Mouse (Mus musculus) megakaryocyte-erythroid progenitor cell, adult 5-6 weeks (primary cell): ENCODE measurements around the gene Znhit2. TPM values are rescaled to one million over a fixed set of nuclear protein-coding genes. Genes with fewer than 3 reads are reported as not detected.

Experiments
- ATAC-seq: replicated peaks from 2 replicates; pipeline ENCODE4 v1.8.0; 2016; ENCODE audit warnings: mild to moderate bottlenecking, inconsistent platforms; ENCODE audit not compliant: severe bottlenecking, poor library complexity, low FRiP score, low TSS enrichment
- total RNA-seq, 2 experiments: library from RNA; stranded (forward) in 1 of 2; stranded (reverse) in 1 of 2; fragments of 200-1000, 215-1000 nt in 1 of 2; fragments of >200 nt in 1 of 2; fragmentation: Nextera tagmentation in 1 of 2; gene quantifications; 2 replicates each; pipeline ENCODE4 v1.2.3; 2014 to 2017

Gene Znhit2
- total RNA-seq, 2 experiments from 2014 or later = 11.2 to 16.7 TPM

DNA sequence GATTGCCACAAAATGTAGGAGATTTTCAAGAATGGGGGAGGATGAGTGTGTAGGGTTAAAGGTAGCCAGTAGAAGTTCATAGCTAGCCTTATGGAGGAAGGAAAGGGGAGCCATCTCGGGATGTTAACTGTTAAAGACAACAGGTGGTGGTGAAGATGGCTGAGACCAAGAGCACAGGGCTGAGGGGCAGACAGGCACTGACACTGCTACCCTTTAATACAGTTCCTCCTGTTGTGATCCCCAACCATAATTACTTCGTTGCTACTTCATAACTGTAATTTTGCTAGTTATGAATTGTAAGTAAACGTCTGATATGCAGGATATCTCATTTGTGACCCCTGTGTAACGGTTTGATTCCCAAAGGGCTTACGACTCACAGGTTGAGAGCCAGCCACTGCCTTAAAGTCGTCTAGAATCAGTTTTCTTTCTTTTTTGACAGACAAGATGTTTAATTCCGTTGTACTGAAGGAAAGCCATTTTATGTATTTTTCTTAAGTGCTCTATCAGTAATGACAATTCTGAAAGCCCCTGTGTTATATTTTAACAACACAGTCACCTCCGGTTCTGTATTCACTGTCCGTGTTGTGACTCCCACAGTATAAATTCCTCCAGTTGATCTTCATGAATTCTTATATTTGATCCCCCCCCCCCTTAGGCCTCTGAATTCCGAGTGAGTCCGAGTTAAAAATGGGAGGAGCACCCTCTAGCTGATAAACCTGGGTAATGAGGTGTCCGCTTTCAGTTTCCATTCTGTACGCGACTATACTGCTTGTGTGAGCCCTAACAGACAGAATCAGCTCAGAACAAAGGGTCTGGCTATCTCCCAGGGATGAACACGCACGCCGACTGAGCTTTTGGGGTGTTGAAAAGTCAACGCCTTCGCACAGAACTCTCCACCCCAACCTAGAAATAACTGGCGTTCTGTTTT is 15.4 kb upstream of the Znhit2 start:
- ATAC-seq = peak; percentile 32

GRCm38 (mm10) chr19:6046294-6047153 is 14.5 kb upstream of the Znhit2 start, which contains the start of gene Syvn1:
Syvn1 (plus strand) TSS chr19:6046576.
- peak; percentile 77 for ATAC-seq

- no peak for ATAC-seq
Measured at GRCm38 (mm10) chr19:6047154-6047898, 13.7 kb upstream of the Znhit2 start.

DNA sequence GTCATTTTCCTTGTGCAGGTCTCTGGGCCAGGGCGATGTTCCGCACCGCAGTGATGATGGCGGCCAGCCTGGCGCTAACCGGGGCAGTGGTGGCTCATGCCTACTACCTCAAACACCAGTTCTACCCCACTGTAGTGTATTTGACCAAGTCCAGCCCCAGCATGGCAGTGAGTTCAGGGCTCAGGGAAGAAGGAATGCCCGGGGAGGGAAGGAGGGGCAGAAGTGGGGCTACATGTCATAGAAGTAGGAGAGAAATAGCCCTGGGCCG is 13.2 kb upstream of the Znhit2 start:
- no peak for ATAC-seq

DNA sequence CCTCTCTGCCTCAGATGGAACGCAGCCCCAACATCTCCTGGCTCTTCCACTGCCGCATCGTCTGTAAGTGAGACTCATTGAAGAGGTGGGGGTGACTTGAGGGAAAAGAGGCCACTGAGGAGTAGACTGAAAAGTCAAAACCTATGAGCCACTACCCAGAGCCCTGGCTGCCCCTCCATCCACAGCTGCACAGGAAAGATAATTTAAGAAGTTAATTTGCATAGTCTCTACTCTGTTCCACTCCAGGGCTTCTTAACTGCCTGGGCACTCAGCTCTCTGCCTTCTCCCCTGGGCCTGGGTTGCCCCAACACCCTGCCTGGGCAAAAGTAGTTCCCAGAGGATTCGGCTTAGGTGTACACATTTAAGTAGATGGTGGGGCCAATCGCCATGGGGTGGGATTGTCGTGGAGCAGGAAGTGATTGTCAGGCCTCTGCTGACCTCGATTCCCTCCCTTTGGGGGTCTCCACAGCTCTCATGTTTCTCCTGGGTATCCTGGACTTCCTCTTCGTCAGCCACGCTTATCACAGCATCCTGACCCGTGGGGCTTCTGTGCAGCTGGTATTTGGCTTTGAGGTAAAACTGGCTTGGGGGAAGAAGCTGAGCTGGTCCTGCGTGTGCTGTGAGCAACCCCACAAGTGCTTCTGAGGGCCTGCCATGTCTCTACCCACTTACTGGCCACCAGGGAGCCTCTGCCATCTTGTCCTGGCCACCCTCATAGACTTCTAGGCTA is 12.1 kb upstream of the Znhit2 start:
- ATAC-seq = peak; percentile 24

- ATAC-seq = no peak
Measured at GRCm38 (mm10) chr19:6052516-6052915, 8.5 kb upstream of the Znhit2 start.

DNA sequence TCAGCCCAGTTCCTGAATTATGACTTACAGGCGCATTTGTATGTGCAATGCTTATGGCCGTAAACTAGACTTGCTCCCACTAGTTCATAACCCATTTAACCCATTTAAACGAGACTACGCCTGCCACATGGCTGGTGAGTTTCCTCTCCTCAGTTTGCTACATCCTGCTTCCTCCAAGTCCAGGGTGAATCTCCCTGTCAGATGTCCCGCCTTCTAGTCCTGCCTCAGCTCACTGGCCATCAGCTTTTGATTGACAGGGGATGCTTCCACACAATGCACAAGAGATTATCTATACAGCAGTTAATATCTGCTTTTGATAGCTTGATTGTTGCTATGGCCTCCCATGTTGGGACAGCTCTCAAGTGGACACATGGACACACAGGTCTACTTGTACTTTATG is 6.7 kb upstream of the Znhit2 start:
- no peak for ATAC-seq

DNA sequence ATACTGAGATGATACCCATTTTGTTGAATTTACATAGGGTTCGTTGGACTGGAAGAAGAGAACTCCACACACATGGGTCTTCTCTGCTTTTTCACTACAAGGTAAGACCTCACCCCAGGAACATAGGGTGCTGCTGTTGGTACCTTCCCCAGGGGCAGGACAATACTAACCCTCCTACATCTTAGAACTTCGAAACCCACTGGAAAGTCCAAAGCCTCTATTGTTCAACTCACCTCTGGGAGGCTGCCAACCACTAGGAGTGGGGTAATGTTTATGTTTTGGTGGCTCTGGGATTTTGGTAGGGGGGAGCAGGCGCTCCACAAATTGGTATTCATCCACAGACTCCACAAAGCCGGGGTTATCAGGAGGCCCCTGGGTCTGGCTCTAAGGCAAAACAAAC is 4.3 kb upstream of the Znhit2 start:
- no peak for ATAC-seq

GRCm38 (mm10) chr19:6057313-6058096 is 3.5 kb upstream of the Znhit2 start, which contains the start of the genes Mrpl49 and Fau:
Mrpl49 (minus strand) TSS chr19:6057785.
Fau (plus strand) TSS chr19:6057844.
- peak; percentile 71 for ATAC-seq

DNA sequence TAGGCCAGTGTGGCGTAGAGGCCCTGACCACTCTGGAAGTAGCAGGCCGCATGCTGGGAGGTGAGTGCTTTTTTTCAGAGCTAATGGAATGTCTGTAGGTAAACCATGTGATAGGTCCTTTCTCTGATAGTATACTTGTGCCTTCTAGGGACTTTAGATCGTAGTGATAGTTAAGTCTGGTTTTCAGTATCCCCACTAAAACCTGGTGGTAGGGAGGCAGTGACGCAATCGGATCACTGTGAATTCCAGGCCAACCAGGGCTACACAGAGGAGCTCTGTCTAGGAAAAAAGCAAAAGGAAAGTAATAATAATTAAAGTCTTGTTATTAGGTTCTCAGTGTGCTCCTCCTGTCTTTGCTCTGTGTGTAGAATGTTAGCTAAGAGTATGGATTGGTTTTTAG is 2.5 kb upstream of the Znhit2 start:
- no peak for ATAC-seq

GRCm38 (mm10) chr19:6058966-6059365 is 2.0 kb upstream of the Znhit2 start:
- ATAC-seq = no peak

- peak; percentile 40 for ATAC-seq
Measured at GRCm38 (mm10) chr19:6061641-6062302, 780 bp downstream of the Znhit2 start.

DNA sequence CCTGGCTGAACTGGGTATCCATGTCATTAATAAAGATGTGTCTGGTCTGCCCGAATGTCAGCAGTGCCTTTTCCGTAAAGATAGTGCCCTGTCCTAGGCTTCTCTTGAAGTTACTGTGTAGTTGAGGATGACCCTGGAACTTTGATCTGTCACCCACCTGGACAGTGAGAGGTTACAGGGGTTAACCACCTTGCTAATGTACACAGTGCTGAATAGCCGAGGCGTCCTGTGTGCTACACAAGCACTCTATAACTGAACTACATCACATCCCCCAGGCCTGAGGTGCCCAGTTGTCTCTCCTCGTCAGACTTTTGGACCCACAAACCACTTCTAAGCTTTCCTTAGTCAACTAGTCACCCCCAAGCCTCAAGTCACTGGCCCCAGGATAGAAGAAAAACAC is 1.4 kb downstream of the Znhit2 start:
- no peak for ATAC-seq

GRCm38 (mm10) chr19:6063081-6063480 is 2.1 kb downstream of the Znhit2 start:
- no peak for ATAC-seq

- ATAC-seq = no peak
Measured at GRCm38 (mm10) chr19:6066571-6066970, 5.6 kb downstream of the Znhit2 start.

GRCm38 (mm10) chr19:6067011-6067723 is 6.2 kb downstream of the Znhit2 start:
- ATAC-seq = peak; percentile 72

GRCm38 (mm10) chr19:6067724-6068415 is 6.9 kb downstream of the Znhit2 start, which contains the start of gene Tm7sf2:
Tm7sf2 (minus strand) TSS chr19:6068373.
- ATAC-seq = peak; percentile 86
